Mouse (Mus musculus) midbrain, embryonic 11.5 days (tissue): ENCODE data around the gene 9330159F19Rik. TPM values are rescaled to one million over a fixed set of nuclear protein-coding genes. Genes with fewer than 3 reads are reported as not detected.

ENCODE experiments used
- ATAC-seq: fragments of 200-750 bp; cut with Nextera tagmentation; 2 replicates; pipeline ENCODE4 v1.8.0; 2017; ENCODE audit warnings: moderate TSS enrichment, moderate library complexity; ENCODE audit not compliant: low FRiP score
- DNase-seq: peaks from one replicate; pipeline ENCODE4 v3.0.0; 2015; ENCODE audit warnings: low spot score; ENCODE audit errors: missing footprints
- H3K27ac ChIP-seq: fragments of 300-500 bp; sonication (generic); 2 replicates; pipeline ENCODE4 v1.5.1; 2014; ENCODE audit warnings: low read depth, low read length
- H3K27me3 ChIP-seq: fragments of 300-500 bp; sonication (generic); 2 replicates; pipeline ENCODE4 v1.6.1; 2014; ENCODE audit warnings: mild to moderate bottlenecking, low read length, moderate library complexity, mixed read lengths; ENCODE audit not compliant: control insufficient read depth, insufficient read depth
- H3K36me3 ChIP-seq: fragments of 300-500 bp; sonication (generic); 2 replicates; pipeline ENCODE4 v1.6.1; 2014; ENCODE audit warnings: mild to moderate bottlenecking, low read length, moderate library complexity, mixed read lengths; ENCODE audit not compliant: control insufficient read depth, insufficient read depth
- H3K4me1 ChIP-seq: fragments of 300-500 bp; sonication (generic); 2 replicates; pipeline ENCODE4 v1.6.1; 2014; ENCODE audit warnings: low read length; ENCODE audit not compliant: control insufficient read depth, insufficient read depth
- H3K4me2 ChIP-seq: fragments of 300-500 bp; sonication (generic); 2 replicates; pipeline ENCODE4 v1.6.1; 2014; ENCODE audit warnings: mild to moderate bottlenecking, moderate library complexity
- H3K4me3 ChIP-seq: fragments of 300-500 bp; sonication (generic); 2 replicates; pipeline ENCODE4 v1.5.1; 2014; ENCODE audit warnings: low read depth, low read length
- H3K9ac ChIP-seq: fragments of 300-500 bp; sonication (generic); 2 replicates; pipeline ENCODE4 v1.6.1; 2014; ENCODE audit warnings: low read length
- H3K9me3 ChIP-seq: fragments of 300-500 bp; sonication (generic); 2 replicates; pipeline ENCODE4 v1.6.1; 2016; ENCODE audit warnings: low read length; ENCODE audit not compliant: control insufficient read depth
- WGBS: fragments of 180-500 bp; shearing (Covaris S2); extraction: QIAGEN DNeasy Blood & Tissue Kit; methylation state at CpG from one replicate; pipeline ENCODE4 v1.1.7; 2014; 5-methylcytosine and 5-hydroxymethylcytosine counted together
- polyA plus RNA-seq: library from polyadenylated mRNA; unstranded; fragments of >200 nt; fragmentation: Nextera tagmentation; extraction: Ambion mirVana; gene quantifications from 2 replicates; pipeline ENCODE4 v1.2.1, GENCODE M21; 2014

9330159F19Rik gene
- polyA plus RNA-seq, 1 experiment from 2014 or later, result 7.7 TPM

DNA sequence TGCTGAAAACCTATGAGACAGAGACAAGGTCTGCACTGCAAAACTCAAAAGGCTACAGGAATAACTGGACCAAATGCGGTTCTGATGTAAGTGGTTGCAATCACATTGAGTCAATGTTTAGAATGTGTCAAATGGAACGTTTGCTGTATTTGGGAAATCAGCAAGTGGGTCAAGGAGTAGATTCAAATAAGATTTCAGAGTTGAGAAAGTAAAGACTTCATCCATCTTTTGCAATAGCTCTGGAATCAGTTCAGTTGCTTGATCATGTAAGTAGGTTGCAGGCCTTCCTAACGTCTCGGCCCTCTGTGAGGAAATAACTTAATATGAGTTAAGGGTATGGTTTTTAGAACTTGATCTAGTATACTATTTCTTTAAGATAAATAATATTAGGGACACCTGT is 13.9 kb downstream of the 9330159F19Rik start:
- H3K27ac ChIP-seq, result no peak overlapping the region
- no peaks in the 10 kb centered on the region for H3K27me3 ChIP-seq
- no peaks in the 10 kb centered on the region for H3K9me3 ChIP-seq
- H3K9ac ChIP-seq, result no peak overlapping the region
- H3K4me3 ChIP-seq, result no peak overlapping the region
- ATAC-seq (no peak), DNase-seq (no peak)
- H3K4me2 ChIP-seq, result no peak overlapping the region
- H3K4me1 ChIP-seq, result no peaks in the 10 kb centered on the region
- WGBS, result 90% methylated on average over 4 of the region's 4 CpGs
- H3K36me3 ChIP-seq, result peaks cover 14% of the 10 kb centered on the region; the same call in 1 of the 2 replicates

- Histone ChIP-seq H3K4me2 (no peak overlapping the region), H3K27me3 (no peaks in the 10 kb centered on the region), H3K4me3 (no peak overlapping the region), H3K9ac (no peak overlapping the region), H3K36me3 (0 out of 2 replicates have a peak, but pooled peaks cover 2% of the 10 kb centered on the region), H3K9me3 (no peaks in the 10 kb centered on the region), H3K27ac (no peak overlapping the region), H3K4me1 (no peaks in the 10 kb centered on the region)
- ATAC-seq (no peak), DNase-seq (no peak)
- WGBS, result 86% methylated on average over 2 of the region's 2 CpGs
These were observed 19.8 kb downstream of the 9330159F19Rik start for GRCm38 (mm10) chr10:29231208-29231607.

Other genes starting within 250 kb of the 9330159F19Rik start
- not detected in 2 replicates for gene 2310057J18Rik, start 225.3 kb upstream of the 9330159F19Rik start, polyA plus RNA-seq
- 35.0 and 35.2 TPM in 2 replicates for gene Soga3, start 67.8 kb upstream of the 9330159F19Rik start, polyA plus RNA-seq
- 2.5 and 4.9 TPM in 2 replicates for gene Gm49353, start 12.7 kb upstream of the 9330159F19Rik start, polyA plus RNA-seq
- gene Echdc1, start 101.6 kb downstream of the 9330159F19Rik start, polyA plus RNA-seq, result 27.7 and 30.8 TPM in 2 replicates
- 67.3 and 69.7 TPM in 2 replicates for gene Rnf146, start 150.8 kb downstream of the 9330159F19Rik start, polyA plus RNA-seq